Mouse (Mus musculus): Measurements from ENCODE around the gene Susd4. TPM values are rescaled to one million over a fixed set of nuclear protein-coding genes. Genes with fewer than 3 reads are reported as not detected.

Susd4 gene
- polyA plus RNA-seq, 1 experiment from 2014 or later = 3.5 TPM

GRCm38 (mm10) chr1:182792521-182793071 lies 28.9 kb downstream of the Susd4 start:
- 17% methylated on average over 16 of the region's 16 CpGs for WGBS (ENCODE audit: insufficient replicate concordance)
- H3K27me3 ChIP-seq (replicated peaks) = no peaks in the 10 kb centered on the region
- no peak overlapping the region for H3K4me3 ChIP-seq
- peak overlapping the region; percentile 22; the same call in 1 of the 2 replicates for H3K4me2 ChIP-seq
- no peaks in the 10 kb centered on the region for H3K36me3 ChIP-seq
- H3K9ac ChIP-seq = no peak overlapping the region
- H3K9me3 ChIP-seq (replicated peaks) = no peaks in the 10 kb centered on the region
- no peak for ATAC-seq
- H3K4me1 ChIP-seq = peaks cover 7% of the 10 kb centered on the region; the same call in 1 of the 2 replicates
- H3K27ac ChIP-seq = no peak overlapping the region

- WGBS (ENCODE audit: insufficient replicate concordance) = 73% methylated on average over 10 of the region's 10 CpGs
- Histone ChIP-seq H3K27me3 (replicated peaks) (no peaks in the 10 kb centered on the region), H3K36me3 (no peaks in the 10 kb centered on the region), H3K4me2 (no peak overlapping the region), H3K4me3 (no peak overlapping the region), H3K9ac (no peak overlapping the region), H3K27ac (no peak overlapping the region), H3K4me1 (peaks cover 7% of the 10 kb centered on the region; the same call in 1 of the 2 replicates), H3K9me3 (replicated peaks) (no peaks in the 10 kb centered on the region)
- ATAC-seq = no peak
Measured at GRCm38 (mm10) chr1:182794221-182794620, 30.6 kb downstream of the Susd4 start.

- Histone ChIP-seq H3K27ac (no peak overlapping the region), H3K4me1 (peaks cover 7% of the 10 kb centered on the region; the same call in 1 of the 2 replicates), H3K4me3 (no peak overlapping the region), H3K9ac (no peak overlapping the region), H3K27me3 (replicated peaks) (no peaks in the 10 kb centered on the region), H3K4me2 (no peak overlapping the region), H3K9me3 (replicated peaks) (no peaks in the 10 kb centered on the region), H3K36me3 (no peaks in the 10 kb centered on the region)
- WGBS (ENCODE audit: insufficient replicate concordance) = 76% methylated on average over 9 of the region's 9 CpGs
- ATAC-seq = no peak
Measured at GRCm38 (mm10) chr1:182794628-182795027, 31.0 kb downstream of the Susd4 start.

GRCm38 (mm10) chr1:182797048-182797447 lies 33.4 kb downstream of the Susd4 start:
- Histone ChIP-seq H3K27ac (no peak overlapping the region), H3K4me2 (no peak overlapping the region), H3K27me3 (replicated peaks) (no peaks in the 10 kb centered on the region), H3K4me3 (no peak overlapping the region), H3K9me3 (replicated peaks) (no peaks in the 10 kb centered on the region), H3K36me3 (no peaks in the 10 kb centered on the region), H3K4me1 (peaks cover 6% of the 10 kb centered on the region; the same call in 1 of the 2 replicates), H3K9ac (no peak overlapping the region)
- ATAC-seq = no peak
- 75% methylated on average over 14 of the region's 14 CpGs for WGBS (ENCODE audit: insufficient replicate concordance)

- Histone ChIP-seq H3K9ac (no peak overlapping the region), H3K4me1 (no peaks in the 10 kb centered on the region)
- WGBS (ENCODE audit: insufficient replicate concordance) = 50% methylated on average over 2 of the region's 2 CpGs
Measured at GRCm38 (mm10) chr1:182801590-182801989, 37.9 kb downstream of the Susd4 start.

GRCm38 (mm10) chr1:182802891-182803290 lies 39.2 kb downstream of the Susd4 start:
- no peaks in the 10 kb centered on the region for H3K9me3 ChIP-seq (replicated peaks)
- ATAC-seq = no peak
- H3K4me3 ChIP-seq = no peak overlapping the region
- H3K9ac ChIP-seq = no peak overlapping the region
- 0 out of 2 replicates have a peak, but pooled peaks cover 2% of the 10 kb centered on the region for H3K4me1 ChIP-seq
- WGBS (ENCODE audit: insufficient replicate concordance) = 71% methylated on average over 15 of the region's 15 CpGs
- H3K27me3 ChIP-seq (replicated peaks) = no peaks in the 10 kb centered on the region
- no peaks in the 10 kb centered on the region for H3K36me3 ChIP-seq
- H3K27ac ChIP-seq = no peak overlapping the region
- no peak overlapping the region for H3K4me2 ChIP-seq

More at GRCm38 (mm10) chr1:182801590-182801989, 37.9 kb downstream of the Susd4 start:
- ATAC-seq = no peak
- H3K27me3 ChIP-seq (replicated peaks) = no peaks in the 10 kb centered on the region
- no peak overlapping the region for H3K4me3 ChIP-seq
- H3K9me3 ChIP-seq (replicated peaks) = no peaks in the 10 kb centered on the region
- H3K4me2 ChIP-seq = no peak overlapping the region
- no peak overlapping the region for H3K27ac ChIP-seq
- H3K36me3 ChIP-seq = no peaks in the 10 kb centered on the region

GRCm38 (mm10) chr1:182813991-182814390 lies 50.3 kb downstream of the Susd4 start:
- Histone ChIP-seq H3K36me3 (no peaks in the 10 kb centered on the region), H3K9ac (no peak overlapping the region), H3K27me3 (replicated peaks) (no peaks in the 10 kb centered on the region), H3K27ac (no peak overlapping the region), H3K4me3 (no peak overlapping the region), H3K4me1 (peaks cover 15% of the 10 kb centered on the region; the same call in 1 of the 2 replicates), H3K4me2 (no peak overlapping the region), H3K9me3 (replicated peaks) (0 out of 2 replicates have a peak, but pooled peaks cover 7% of the 10 kb centered on the region)
- ATAC-seq = no peak
- WGBS (ENCODE audit: insufficient replicate concordance) = 61% methylated on average over 7 of the region's 7 CpGs

- Histone ChIP-seq H3K4me1 (peaks cover 21% of the 10 kb centered on the region; the same call in 1 of the 2 replicates), H3K27ac (no peak overlapping the region), H3K9ac (no peak overlapping the region), H3K27me3 (replicated peaks) (no peaks in the 10 kb centered on the region), H3K4me3 (no peak overlapping the region), H3K4me2 (no peak overlapping the region), H3K36me3 (no peaks in the 10 kb centered on the region), H3K9me3 (replicated peaks) (0 out of 2 replicates have a peak, but pooled peaks cover 7% of the 10 kb centered on the region)
- ATAC-seq = no peak
- 70% methylated on average over 6 of the region's 6 CpGs for WGBS (ENCODE audit: insufficient replicate concordance)
Measured at GRCm38 (mm10) chr1:182814566-182814965, 50.9 kb downstream of the Susd4 start.

GRCm38 (mm10) chr1:182817106-182817505 lies 53.4 kb downstream of the Susd4 start:
- no peak for ATAC-seq
- Histone ChIP-seq H3K27ac (no peak overlapping the region), H3K27me3 (replicated peaks) (no peaks in the 10 kb centered on the region), H3K36me3 (no peaks in the 10 kb centered on the region), H3K9ac (no peak overlapping the region), H3K4me1 (peaks cover 21% of the 10 kb centered on the region; the same call in 1 of the 2 replicates), H3K4me3 (no peak overlapping the region), H3K9me3 (replicated peaks) (0 out of 2 replicates have a peak, but pooled peaks cover 3% of the 10 kb centered on the region), H3K4me2 (no peak overlapping the region)
- WGBS (ENCODE audit: insufficient replicate concordance) = 39% methylated on average over 5 of the region's 5 CpGs

- WGBS (ENCODE audit: insufficient replicate concordance) = 14% methylated on average over 6 of the region's 6 CpGs
- no peak overlapping the region for H3K27ac ChIP-seq
Measured at GRCm38 (mm10) chr1:182817624-182818023, 54.0 kb downstream of the Susd4 start.

GRCm38 (mm10) chr1:182818931-182819330 lies 55.3 kb downstream of the Susd4 start:
- ATAC-seq = 0 out of 2 replicates have a peak, but pooled peaks have one; percentile 23
- no peaks in the 10 kb centered on the region for H3K9me3 ChIP-seq (replicated peaks)
- WGBS (ENCODE audit: insufficient replicate concordance) = 14% methylated on average over 10 of the region's 10 CpGs
- H3K9ac ChIP-seq = no peak overlapping the region
- no peak overlapping the region for H3K4me3 ChIP-seq
- no peak overlapping the region for H3K27ac ChIP-seq
- no peaks in the 10 kb centered on the region for H3K27me3 ChIP-seq (replicated peaks)
- peak overlapping the region; percentile 24 for H3K4me2 ChIP-seq
- no peaks in the 10 kb centered on the region for H3K36me3 ChIP-seq
- H3K4me1 ChIP-seq = peaks cover 21% of the 10 kb centered on the region; the same call in 1 of the 2 replicates

More at GRCm38 (mm10) chr1:182817624-182818023, 54.0 kb downstream of the Susd4 start:
- Histone ChIP-seq H3K9ac (no peak overlapping the region), H3K4me3 (no peak overlapping the region), H3K9me3 (replicated peaks) (no peaks in the 10 kb centered on the region), H3K36me3 (no peaks in the 10 kb centered on the region), H3K4me2 (no peak overlapping the region), H3K4me1 (peaks cover 21% of the 10 kb centered on the region; the same call in 1 of the 2 replicates), H3K27me3 (replicated peaks) (no peaks in the 10 kb centered on the region)
- no peak for ATAC-seq

GRCm38 (mm10) chr1:182822729-182823128 lies 59.1 kb downstream of the Susd4 start:
- no peak for ATAC-seq
- Histone ChIP-seq H3K27ac (no peak overlapping the region), H3K27me3 (replicated peaks) (no peaks in the 10 kb centered on the region), H3K4me2 (no peak overlapping the region), H3K4me1 (peaks cover 12% of the 10 kb centered on the region; the same call in 1 of the 2 replicates), H3K9me3 (replicated peaks) (no peaks in the 10 kb centered on the region), H3K4me3 (no peak overlapping the region), H3K9ac (no peak overlapping the region), H3K36me3 (no peaks in the 10 kb centered on the region)
- WGBS (ENCODE audit: insufficient replicate concordance) = 72% methylated on average over 10 of the region's 10 CpGs
